Mouse (Mus musculus) kidney, adult 2 months (tissue): Measurements from ENCODE around the gene Lhx8.

Experiments
- CTCF ChIP-seq: fragments of 200-500 bp; conservative IDR thresholded peaks from 2 replicates; pipeline ENCODE4 v1.5.1; 2011; ENCODE audit warnings: low read depth, mild to moderate bottlenecking, control low read depth, low read length, moderate library complexity, mixed read lengths; ENCODE audit not compliant: insufficient read depth, insufficient read length
- POLR2A ChIP-seq: fragments of 200-500 bp; IDR thresholded peaks from one replicate; pipeline ENCODE4 v1.6.1; 2011; ENCODE audit warnings: low read depth, low read length, control low read depth

GRCm38 (mm10) chr3:154274681-154275080 is 55.8 kb downstream of the Lhx8 start:
- no peak for TF ChIP-seq CTCF
- no peak for TF ChIP-seq POLR2A
